Mouse (Mus musculus) forebrain, embryonic 14.5 days (tissue): ENCODE data around the gene Ptbp3. TPM values are rescaled to one million over a fixed set of nuclear protein-coding genes. Genes with fewer than 3 reads are reported as not detected.

Experiments used
- ATAC-seq: fragments of 200-750 bp; cut with Nextera tagmentation; 2 replicates; pipeline ENCODE4 v1.8.0; 2017; ENCODE audit warnings: mild to moderate bottlenecking, moderate library complexity
- DNase-seq: peaks from one replicate; pipeline ENCODE4 v3.0.0-alpha.2; 2015; ENCODE audit warnings: low spot score
- H3K27ac ChIP-seq: fragments of 300-500 bp; sonication (generic); 2 replicates; pipeline ENCODE4 v1.5.1; 2014; ENCODE audit warnings: low read depth, mild to moderate bottlenecking, control low read depth, low read length, moderate library complexity
- H3K27me3 ChIP-seq: fragments of 300-500 bp; sonication (generic); replicated peaks from 2 replicates; pipeline ENCODE4 v1.6.1; 2014; ENCODE audit warnings: low read length, control low read depth, mixed read lengths; ENCODE audit not compliant: control insufficient read depth, insufficient read depth
- H3K36me3 ChIP-seq: fragments of 300-500 bp; sonication (generic); 2 replicates; pipeline ENCODE4 v1.6.1; 2014; ENCODE audit warnings: low read length, control low read depth; ENCODE audit not compliant: control insufficient read depth, insufficient read depth
- H3K4me1 ChIP-seq: fragments of 300-500 bp; sonication (generic); 2 replicates; pipeline ENCODE4 v1.6.1; 2014; ENCODE audit warnings: antibody characterized with exemption, low read length, control low read depth; ENCODE audit not compliant: control insufficient read depth, insufficient read depth
- H3K4me2 ChIP-seq: fragments of 300-500 bp; sonication (generic); 2 replicates; pipeline ENCODE4 v1.6.1; 2014; ENCODE audit warnings: mild to moderate bottlenecking, control low read depth, low read length
- H3K4me3 ChIP-seq: fragments of 300-500 bp; sonication (generic); 2 replicates; pipeline ENCODE4 v1.5.1; 2014; ENCODE audit warnings: low read depth, low read length, control low read depth
- H3K9ac ChIP-seq: fragments of 300-500 bp; sonication (generic); 2 replicates; pipeline ENCODE4 v1.6.1; 2014; ENCODE audit warnings: mild to moderate bottlenecking, low read length, control low read depth, moderate library complexity
- H3K9me3 ChIP-seq: fragments of 300-500 bp; sonication (generic); replicated peaks from 2 replicates; pipeline ENCODE4 v1.6.1; 2016; ENCODE audit warnings: low read length, control low read depth, mixed read lengths; ENCODE audit not compliant: control insufficient read depth
- WGBS: fragments of 180-500 bp; shearing (Covaris S2); extraction: QIAGEN DNeasy Blood & Tissue Kit; methylation state at CpG from one replicate; pipeline ENCODE4 v1.1.7; 2014; 5-methylcytosine and 5-hydroxymethylcytosine counted together
- polyA plus RNA-seq: library from polyadenylated mRNA; unstranded; fragments of >200 nt; fragmentation: Nextera tagmentation; extraction: Ambion mirVana; gene quantifications from 2 replicates; pipeline ENCODE4 v1.2.1, GENCODE M21; 2014

Gene Ptbp3
- polyA plus RNA-seq, 1 experiment from 2014 or later: 23.5 TPM

DNA sequence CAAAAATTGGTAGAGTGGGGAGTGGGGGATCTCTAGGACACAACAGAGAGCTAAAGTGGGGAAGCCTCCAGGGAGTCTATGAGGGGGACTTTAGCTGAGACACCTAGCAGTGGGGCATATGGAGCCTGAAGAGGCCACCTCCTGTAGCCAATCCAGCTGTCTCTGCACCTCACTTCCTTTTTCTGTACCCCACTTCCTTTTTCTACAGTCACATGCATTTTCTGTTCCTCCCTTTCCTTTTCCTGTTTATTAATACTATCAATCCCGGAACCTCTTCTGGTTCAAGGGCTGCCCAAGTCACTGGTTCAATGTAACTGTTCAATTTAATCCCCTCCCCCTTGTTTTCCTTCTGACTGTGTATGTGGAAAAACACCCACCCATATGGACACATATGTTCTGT is 107.9 kb downstream of the Ptbp3 start:
- H3K27me3 ChIP-seq: peaks cover 18% of the 10 kb centered on the region
- H3K4me3 ChIP-seq: no peak overlapping the region
- H3K4me1 ChIP-seq: no peaks in the 10 kb centered on the region
- no peak overlapping the region for H3K4me2 ChIP-seq
- no peak for ATAC-seq
- H3K9ac ChIP-seq: no peak overlapping the region
- DNase-seq: no peak
- H3K36me3 ChIP-seq: no peaks in the 10 kb centered on the region
- H3K27ac ChIP-seq: no peak overlapping the region
- 96% methylated on average over 1 of the region's 1 CpGs for WGBS
- H3K9me3 ChIP-seq: no peaks in the 10 kb centered on the region

DNA sequence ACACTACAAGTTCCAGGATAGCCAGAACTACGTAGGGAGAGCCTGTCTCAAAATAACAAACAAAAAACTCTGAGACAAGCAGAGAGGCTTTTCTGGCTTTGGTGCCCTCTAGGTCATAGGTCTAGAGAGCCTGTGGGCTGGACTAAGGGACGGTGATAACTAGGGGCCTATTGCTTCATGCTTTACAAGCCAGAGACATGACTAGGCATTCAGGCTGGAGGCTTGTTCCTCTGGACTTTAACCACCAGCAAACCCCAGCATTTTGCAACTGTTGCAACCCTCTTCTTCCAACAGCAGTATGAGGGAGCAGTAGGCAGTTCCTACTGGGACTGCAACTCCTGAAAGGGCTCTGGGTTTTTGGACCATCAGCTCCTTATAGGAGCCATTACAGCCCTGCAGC is 109.2 kb downstream of the Ptbp3 start:
- WGBS: 63% methylated on average over 2 of the region's 2 CpGs
- H3K27me3 ChIP-seq: peaks cover 18% of the 10 kb centered on the region
- ATAC-seq: no peak

DNA sequence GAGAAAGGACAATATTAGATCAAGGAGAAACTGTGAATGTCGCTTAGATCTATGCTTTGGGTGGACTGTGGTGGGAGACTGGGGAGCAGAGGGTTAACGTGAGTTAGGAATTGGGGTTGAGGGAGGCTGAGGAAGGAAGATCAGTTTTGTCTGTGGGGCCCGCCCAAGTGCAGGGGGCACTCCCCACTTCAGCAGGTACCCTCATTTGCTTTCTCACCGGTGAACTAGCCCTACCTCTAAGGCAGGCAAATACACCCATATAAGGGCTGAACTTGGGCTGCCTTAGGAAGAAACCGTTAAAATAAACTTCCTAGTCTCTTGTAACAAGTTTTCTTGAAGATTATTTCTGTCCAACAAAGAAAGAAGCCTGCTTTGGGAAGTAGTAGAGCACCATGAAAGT is 110.1 kb downstream of the Ptbp3 start:
- no peaks in the 10 kb centered on the region for H3K36me3 ChIP-seq
- H3K27ac ChIP-seq: no peak overlapping the region
- H3K4me1 ChIP-seq: no peaks in the 10 kb centered on the region
- ATAC-seq (no peak), DNase-seq (no peak)
- no peak overlapping the region for H3K9ac ChIP-seq
- peak overlapping the region; percentile 99; the same call in 1 of the 2 replicates for H3K4me2 ChIP-seq
- H3K9me3 ChIP-seq: no peaks in the 10 kb centered on the region
- peaks cover 18% of the 10 kb centered on the region for H3K27me3 ChIP-seq
- WGBS: 35% methylated on average over 5 of the region's 5 CpGs
- H3K4me3 ChIP-seq: no peak overlapping the region

More for the DNA sequence above, 109.2 kb downstream of the Ptbp3 start:
- Histone ChIP-seq H3K36me3 (no peaks in the 10 kb centered on the region), H3K27ac (no peak overlapping the region), H3K4me1 (no peaks in the 10 kb centered on the region), H3K9me3 (no peaks in the 10 kb centered on the region), H3K4me3 (no peak overlapping the region), H3K4me2 (no peak overlapping the region), H3K9ac (no peak overlapping the region)
- DNase-seq: no peak

DNA sequence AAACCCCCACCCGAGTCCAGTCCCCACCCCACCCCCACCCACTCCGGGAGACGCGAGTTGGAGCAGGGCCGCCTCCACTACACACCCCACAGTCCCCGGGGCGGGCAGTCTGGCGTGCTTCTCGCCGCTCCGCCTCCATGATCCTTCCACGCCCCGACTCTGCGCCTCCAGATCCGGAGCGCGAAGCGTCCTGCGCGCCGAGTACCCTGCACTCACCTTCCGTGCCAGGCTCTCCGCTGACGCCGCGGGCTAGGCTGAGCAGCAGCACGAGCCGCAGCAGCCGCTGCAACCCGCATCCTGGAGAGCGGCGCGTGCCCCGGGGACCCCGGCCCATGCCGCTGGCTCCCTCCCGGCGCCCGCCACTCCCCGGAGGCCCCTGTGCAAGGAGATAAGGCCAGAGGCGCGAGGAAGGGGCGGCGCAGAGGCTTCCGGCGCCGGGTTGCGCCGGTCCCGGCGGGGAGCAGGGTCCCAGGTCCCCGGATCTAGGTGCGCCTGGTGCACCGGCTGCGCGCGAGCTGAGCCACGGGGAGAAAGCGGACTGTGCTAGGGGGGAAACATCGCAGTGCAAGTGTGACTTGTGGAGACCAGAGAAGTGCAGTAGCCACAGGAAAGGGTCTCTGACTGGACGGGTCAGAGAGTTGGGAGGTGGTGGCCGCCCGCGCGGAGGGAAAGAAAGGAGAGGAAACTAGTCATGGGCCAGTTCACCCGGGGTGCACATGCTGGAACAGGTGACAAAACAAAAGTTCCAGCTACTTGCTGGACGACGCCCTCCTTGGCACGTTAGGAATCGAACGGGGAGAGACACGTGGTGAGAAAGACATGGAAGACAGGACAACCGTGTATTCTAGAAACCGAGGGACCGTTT is 110.9 kb downstream of the Ptbp3 start, which contains the start of gene Susd1:
Gene Susd1, minus strand, starts transcription at position 644 of the 865 bp plus-strand sequence.
- H3K27me3 ChIP-seq: peaks cover 18% of the 10 kb centered on the region
- H3K4me3 ChIP-seq: peak within 1 kb of the TSS; percentile 56
- no peaks in the 10 kb centered on the region for H3K4me1 ChIP-seq
- peak; percentile 68 for DNase-seq
- peak within 1 kb of the TSS; percentile 69 for H3K9ac ChIP-seq
- H3K27ac ChIP-seq: no peak within 1 kb of the TSS
- ATAC-seq: peak; percentile 91
- no peaks in the 10 kb centered on the region for H3K36me3 ChIP-seq
- peak within 1 kb of the TSS; percentile 99 for H3K4me2 ChIP-seq
- no peaks in the 10 kb centered on the region for H3K9me3 ChIP-seq
- WGBS: under 1% methylated on average over 75 of the region's 75 CpGs

DNA sequence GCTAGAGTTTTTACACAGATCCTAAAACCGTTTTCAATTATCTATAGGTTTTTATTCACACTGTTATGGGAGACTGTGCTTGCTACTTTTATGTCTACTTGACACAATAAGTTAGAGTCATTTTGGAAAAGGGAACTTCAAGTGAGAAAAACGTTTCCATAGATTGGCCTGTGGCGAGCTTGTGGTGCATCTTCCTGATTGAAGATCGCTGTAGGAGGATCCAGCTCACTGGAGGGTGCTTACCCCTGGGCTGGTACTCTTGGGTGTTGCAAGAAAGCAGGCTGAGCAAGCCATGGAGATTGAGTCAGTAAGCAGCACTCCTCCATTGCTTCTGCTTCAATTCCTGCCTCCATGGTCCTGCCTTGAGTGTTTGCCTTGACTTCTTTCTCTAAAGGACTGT is 113.2 kb downstream of the Ptbp3 start:
- Histone ChIP-seq H3K27ac (no peak overlapping the region), H3K27me3 (peaks cover 18% of the 10 kb centered on the region), H3K9me3 (no peaks in the 10 kb centered on the region), H3K36me3 (no peaks in the 10 kb centered on the region), H3K4me3 (no peak overlapping the region), H3K4me2 (no peak overlapping the region), H3K4me1 (no peaks in the 10 kb centered on the region), H3K9ac (no peak overlapping the region)
- ATAC-seq (no peak), DNase-seq (no peak)
- WGBS: 91% methylated on average over 4 of the region's 4 CpGs

DNA sequence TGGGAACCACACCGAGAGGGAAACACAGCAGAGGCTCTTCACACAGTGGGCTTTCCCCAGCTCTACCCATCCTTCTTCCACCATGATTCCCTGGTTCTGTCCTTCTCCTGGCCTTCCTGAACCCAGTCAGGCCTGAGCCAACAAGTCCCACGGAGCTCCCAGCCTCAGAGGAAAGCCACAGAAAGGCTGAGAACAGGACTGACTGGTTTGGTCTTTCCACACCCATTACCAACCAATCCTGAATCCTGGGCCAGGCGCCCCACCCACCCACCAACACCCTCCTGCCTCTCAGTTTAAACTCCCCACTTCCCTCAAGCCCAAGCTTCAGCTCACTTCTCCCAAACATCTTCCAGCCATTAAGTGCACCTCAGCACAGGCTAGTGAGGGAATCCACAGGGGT is 115.1 kb downstream of the Ptbp3 start:
- Histone ChIP-seq H3K27me3 (peaks cover 17% of the 10 kb centered on the region), H3K9ac (no peak overlapping the region), H3K36me3 (no peaks in the 10 kb centered on the region), H3K4me2 (no peak overlapping the region), H3K4me1 (no peaks in the 10 kb centered on the region), H3K4me3 (no peak overlapping the region), H3K9me3 (no peaks in the 10 kb centered on the region), H3K27ac (no peak overlapping the region)
- 72% methylated on average over 3 of the region's 3 CpGs for WGBS
- ATAC-seq (no peak), DNase-seq (no peak)

DNA sequence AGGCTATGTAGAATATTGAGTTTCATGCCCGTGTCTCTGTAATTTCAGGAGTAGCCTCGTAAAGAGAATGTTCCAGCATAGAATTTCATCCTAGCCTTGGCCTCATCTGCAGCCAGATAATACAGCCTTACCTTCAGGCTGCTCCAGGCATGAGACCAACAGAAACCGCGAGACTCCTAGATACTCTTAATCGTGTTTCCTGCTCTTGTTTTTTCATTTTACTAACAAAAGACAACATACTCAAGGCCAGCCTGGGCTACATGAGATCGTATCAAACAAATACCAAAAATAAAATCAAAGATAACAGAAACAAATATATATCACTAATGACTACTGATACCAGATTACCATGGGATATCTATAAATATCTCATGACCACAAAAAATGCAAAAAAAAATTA is 120.0 kb downstream of the Ptbp3 start:
- DNase-seq: no peak
- H3K27me3 ChIP-seq: no peaks in the 10 kb centered on the region
- no peak overlapping the region for H3K4me3 ChIP-seq
- no peaks in the 10 kb centered on the region for H3K36me3 ChIP-seq
- H3K4me2 ChIP-seq: no peak overlapping the region
- H3K27ac ChIP-seq: no peak overlapping the region
- ATAC-seq: no peak
- H3K9me3 ChIP-seq: no peaks in the 10 kb centered on the region
- H3K9ac ChIP-seq: no peak overlapping the region
- H3K4me1 ChIP-seq: no peaks in the 10 kb centered on the region
- WGBS: 92% methylated on average over 6 of the region's 6 CpGs

DNA sequence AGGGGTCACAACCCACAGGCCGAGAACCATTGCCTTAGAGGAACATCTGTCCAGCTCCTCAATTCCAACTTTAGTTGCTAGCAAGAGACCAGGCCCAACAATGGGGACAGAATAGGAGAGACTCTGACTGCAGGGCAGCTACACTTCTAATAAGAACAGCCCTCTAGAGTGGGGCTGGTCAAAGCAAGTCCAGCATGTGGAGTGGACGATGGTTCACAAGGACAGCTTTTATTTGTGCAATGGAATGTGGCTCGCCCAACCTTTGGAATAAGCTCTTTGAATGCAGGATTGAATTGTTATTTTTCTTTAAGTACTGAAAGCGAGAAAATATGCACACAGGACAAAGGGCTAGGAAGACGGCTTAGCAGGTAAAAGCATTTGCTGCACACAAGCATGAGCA is 122.7 kb downstream of the Ptbp3 start:
- H3K27ac ChIP-seq: no peak overlapping the region
- no peak overlapping the region for H3K9ac ChIP-seq
- 81% methylated on average over 5 of the region's 5 CpGs for WGBS
- H3K9me3 ChIP-seq: no peaks in the 10 kb centered on the region
- no peaks in the 10 kb centered on the region for H3K27me3 ChIP-seq
- peaks cover 3% of the 10 kb centered on the region; the same call in 1 of the 2 replicates for H3K4me1 ChIP-seq
- no peaks in the 10 kb centered on the region for H3K36me3 ChIP-seq
- DNase-seq (no peak), ATAC-seq (no peak)
- no peak overlapping the region for H3K4me3 ChIP-seq
- H3K4me2 ChIP-seq: no peak overlapping the region

DNA sequence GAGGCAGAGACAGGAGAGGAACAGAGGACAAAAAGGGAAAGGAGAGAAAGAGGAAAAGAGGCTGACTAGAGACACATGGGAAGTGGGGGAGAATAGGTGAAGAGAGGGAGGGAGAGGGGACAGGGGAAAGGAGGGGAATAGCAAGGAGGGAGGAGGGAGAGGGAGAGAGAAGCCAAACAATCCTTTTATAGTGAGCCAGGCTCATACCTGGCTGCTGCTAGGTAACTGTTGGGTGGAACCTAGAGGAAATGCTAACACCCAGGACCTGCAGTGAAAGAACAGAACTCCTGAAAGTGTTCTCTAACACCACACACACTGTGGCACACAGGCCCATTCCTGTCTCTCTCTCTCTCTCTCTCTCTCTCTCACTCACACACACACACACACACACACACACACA is 126.4 kb downstream of the Ptbp3 start:
- Histone ChIP-seq H3K4me1 (peaks cover 3% of the 10 kb centered on the region; the same call in 1 of the 2 replicates), H3K4me3 (no peak overlapping the region), H3K27me3 (no peaks in the 10 kb centered on the region), H3K9ac (no peak overlapping the region), H3K27ac (no peak overlapping the region), H3K36me3 (no peaks in the 10 kb centered on the region), H3K9me3 (no peaks in the 10 kb centered on the region), H3K4me2 (no peak overlapping the region)
- DNase-seq: no peak
- ATAC-seq: no peak; the same call in 1 of the 2 replicates
